Mouse (Mus musculus) testis, postnatal 14 days (tissue): ENCODE results near the gene Mrpl16.

Experiments
- DNase-seq: peaks from one replicate; pipeline ENCODE4 v3.0.0; 2021; ENCODE audit warnings: low spot score

The Mrpl16 gene

GRCm38 (mm10) chr19:11770205-11770892, at the start of gene Mrpl16:
TSS of gene Mrpl16 (plus strand) at chr19:11770391.
- peak; percentile 91 for DNase-seq

GRCm38 (mm10) chr19:11723870-11724269, 46.3 kb upstream of the Mrpl16 start:
- no peak for DNase-seq

- no peak for DNase-seq
Observed at GRCm38 (mm10) chr19:11724275-11724674, 45.9 kb upstream of the Mrpl16 start.

GRCm38 (mm10) chr19:11725915-11726314, 44.3 kb upstream of the Mrpl16 start:
- DNase-seq, result no peak

- DNase-seq, result no peak
Observed at GRCm38 (mm10) chr19:11727304-11727703, 42.9 kb upstream of the Mrpl16 start.

GRCm38 (mm10) chr19:11730278-11730677, 39.9 kb upstream of the Mrpl16 start:
- DNase-seq, result no peak

GRCm38 (mm10) chr19:11736455-11736854, 33.7 kb upstream of the Mrpl16 start:
- no peak for DNase-seq

- no peak for DNase-seq
Observed at GRCm38 (mm10) chr19:11745680-11746079, 24.5 kb upstream of the Mrpl16 start.

GRCm38 (mm10) chr19:11747298-11747697, 22.9 kb upstream of the Mrpl16 start, which contains the start of gene Gif:
TSS of gene Gif (plus strand) at chr19:11747554.
- DNase-seq, result no peak

GRCm38 (mm10) chr19:11765059-11765458, 5.1 kb upstream of the Mrpl16 start:
- no peak for DNase-seq

- DNase-seq, result no peak
Observed at GRCm38 (mm10) chr19:11766413-11766812, 3.8 kb upstream of the Mrpl16 start.

- no peak for DNase-seq
Observed at GRCm38 (mm10) chr19:11768163-11768562, 2.0 kb upstream of the Mrpl16 start.

GRCm38 (mm10) chr19:11769257-11769920, 802 bp upstream of the Mrpl16 start:
- no peak for DNase-seq

- no peak for DNase-seq
Observed at GRCm38 (mm10) chr19:11777191-11777865, 7.1 kb downstream of the Mrpl16 start.

- no peak for DNase-seq
Observed at GRCm38 (mm10) chr19:11785409-11786154, 15.4 kb downstream of the Mrpl16 start.

GRCm38 (mm10) chr19:11787826-11788225, 17.6 kb downstream of the Mrpl16 start:
- no peak for DNase-seq

GRCm38 (mm10) chr19:11788876-11789275, 18.7 kb downstream of the Mrpl16 start:
- DNase-seq, result no peak

- DNase-seq, result no peak
Observed at GRCm38 (mm10) chr19:11791825-11792224, 21.6 kb downstream of the Mrpl16 start.

GRCm38 (mm10) chr19:11793741-11794359, 23.7 kb downstream of the Mrpl16 start:
- no peak for DNase-seq

- DNase-seq, result no peak
Observed at GRCm38 (mm10) chr19:11794447-11794846, 24.3 kb downstream of the Mrpl16 start.

GRCm38 (mm10) chr19:11800531-11801315, 30.5 kb downstream of the Mrpl16 start:
- no peak for DNase-seq
